Mouse (Mus musculus) forebrain, embryonic 13.5 days (tissue): Measurements from ENCODE around the gene Bpifb9b. TPM values are rescaled to one million over a fixed set of nuclear protein-coding genes. Genes with fewer than 3 reads are reported as not detected.
"Not testable (repeated sequence)": the region's sequence is repeated elsewhere in the genome, so short reads cannot be mapped to it uniquely, and the experiment has no call there.

Experiments
- ATAC-seq: fragments of 200-750 bp; cut with Nextera tagmentation; 2 replicates; pipeline ENCODE4 v1.8.0; 2017
- H3K27ac ChIP-seq: fragments of 300-500 bp; sonication (generic); 2 replicates; pipeline ENCODE4 v1.5.1; 2015; ENCODE audit warnings: inconsistent platforms, mild to moderate bottlenecking, moderate library complexity
- H3K27me3 ChIP-seq: fragments of 300-500 bp; sonication (generic); 2 replicates; pipeline ENCODE4 v1.6.1; 2015; ENCODE audit warnings: mild to moderate bottlenecking, inconsistent platforms
- H3K36me3 ChIP-seq: fragments of 300-500 bp; sonication (generic); 2 replicates; pipeline ENCODE4 v1.6.1; 2015; ENCODE audit warnings: mild to moderate bottlenecking, inconsistent platforms; ENCODE audit not compliant: poor library complexity, severe bottlenecking
- H3K4me1 ChIP-seq: fragments of 300-500 bp; sonication (generic); 2 replicates; pipeline ENCODE4 v1.6.1; 2015; ENCODE audit warnings: inconsistent platforms
- H3K4me2 ChIP-seq: fragments of 300-500 bp; sonication (generic); 2 replicates; pipeline ENCODE4 v1.6.1; 2015; ENCODE audit warnings: inconsistent platforms, mild to moderate bottlenecking, moderate library complexity
- H3K4me3 ChIP-seq: fragments of 300-500 bp; sonication (generic); 2 replicates; pipeline ENCODE4 v1.5.1; 2015; ENCODE audit warnings: mild to moderate bottlenecking, inconsistent platforms
- H3K9ac ChIP-seq: fragments of 300-500 bp; sonication (generic); 2 replicates; pipeline ENCODE4 v1.6.1; 2015; ENCODE audit warnings: mild to moderate bottlenecking, inconsistent platforms
- H3K9me3 ChIP-seq: fragments of 300-500 bp; sonication (generic); replicated peaks from 2 replicates; pipeline ENCODE4 v1.6.1; 2016; ENCODE audit warnings: inconsistent platforms
- WGBS: fragments of 180-500 bp; shearing (Covaris S2); methylation state at CpG from one replicate; pipeline ENCODE4 v1.1.7; 2015; 5-methylcytosine and 5-hydroxymethylcytosine counted together
- polyA plus RNA-seq: library from polyadenylated mRNA; unstranded; fragments of >200 nt; fragmentation: Nextera tagmentation; extraction: Ambion mirVana; gene quantifications from 2 replicates; pipeline ENCODE4 v1.2.1, GENCODE M21; 2015

Bpifb9b gene
- not detected in 2 replicates for polyA plus RNA-seq

DNA sequence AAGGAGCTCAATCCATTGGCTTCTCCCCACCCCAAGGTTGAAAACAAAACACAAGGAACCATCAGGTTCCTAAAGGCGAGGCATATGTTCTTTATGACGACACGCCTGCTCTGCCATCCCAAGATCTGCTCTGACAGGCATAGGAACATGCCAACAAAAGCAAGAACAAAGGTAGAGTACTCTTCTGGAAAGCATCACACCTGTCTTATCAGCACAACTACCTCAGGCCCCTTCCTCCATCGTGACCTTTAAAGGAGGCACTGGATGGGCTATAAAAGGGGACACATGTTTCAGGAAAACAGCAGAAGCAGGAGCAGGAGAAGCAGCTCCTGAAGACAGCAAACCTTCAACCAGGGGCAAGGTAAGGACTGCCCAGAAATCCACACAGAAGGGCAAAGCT, at the start of gene Bpifb9b:
Gene Bpifb9b (plus strand): TSS at position 301 of the 400 bp plus-strand sequence.
- H3K4me1 ChIP-seq, H3K4me3 ChIP-seq, H3K36me3 ChIP-seq, ATAC-seq, H3K4me2 ChIP-seq, H3K27ac ChIP-seq, H3K9ac ChIP-seq, H3K27me3 ChIP-seq, H3K9me3 ChIP-seq: not testable (repeated sequence)
- 77% methylated on average over 4 of the region's 4 CpGs for WGBS

DNA sequence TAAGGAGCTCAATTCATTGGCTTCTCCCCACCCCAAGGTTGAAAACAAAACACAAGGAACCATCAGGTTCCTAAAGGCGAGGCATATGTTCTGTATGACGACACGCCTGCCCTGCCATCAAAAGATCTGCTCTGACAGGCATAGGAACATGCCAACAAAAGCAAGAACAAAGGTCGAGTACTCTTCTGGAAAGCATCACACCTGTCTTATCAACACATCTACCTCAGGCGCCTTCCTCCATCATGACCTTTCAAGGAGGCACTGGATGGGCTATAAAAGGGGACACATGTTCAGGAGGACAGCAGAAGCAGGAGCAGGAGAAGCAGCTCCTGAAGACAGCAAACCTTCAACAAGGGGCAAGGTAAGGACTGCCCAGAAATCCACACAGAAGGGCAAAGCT, 49.5 kb upstream of the Bpifb9b start, which contains the start of gene Bpifb9a:
Gene Bpifb9a (plus strand): TSS at position 301 of the 400 bp plus-strand sequence.
- H3K9ac ChIP-seq, H3K36me3 ChIP-seq, H3K4me2 ChIP-seq, H3K27me3 ChIP-seq, H3K27ac ChIP-seq, H3K4me1 ChIP-seq, H3K9me3 ChIP-seq, H3K4me3 ChIP-seq, ATAC-seq: not testable (repeated sequence)
- WGBS, result 85% methylated on average over 5 of the region's 5 CpGs

DNA sequence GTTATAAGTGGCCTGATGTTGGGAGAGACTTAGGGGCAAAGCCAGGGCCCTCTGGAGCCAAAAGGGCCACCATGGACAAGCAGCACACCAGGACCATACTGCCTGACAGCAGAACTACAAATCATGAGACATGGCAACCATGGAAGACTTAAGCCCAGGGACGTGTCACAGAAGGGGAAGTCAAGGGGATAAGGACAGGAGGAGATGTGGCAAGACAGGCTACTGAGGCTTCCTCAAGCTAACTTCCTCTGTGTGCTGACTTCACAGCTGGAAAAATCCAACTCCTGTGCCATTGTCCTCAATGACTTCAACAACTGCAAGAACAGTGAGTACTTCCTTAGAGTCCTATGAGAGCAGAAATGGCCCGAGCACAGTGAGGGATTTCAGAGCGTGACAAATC, 42.6 kb upstream of the Bpifb9b start:
- H3K4me1 ChIP-seq, H3K36me3 ChIP-seq, H3K27me3 ChIP-seq, ATAC-seq, H3K9me3 ChIP-seq, H3K9ac ChIP-seq, H3K4me2 ChIP-seq, H3K4me3 ChIP-seq, H3K27ac ChIP-seq: not testable (repeated sequence)
- 90% methylated on average over 3 of the region's 3 CpGs for WGBS

DNA sequence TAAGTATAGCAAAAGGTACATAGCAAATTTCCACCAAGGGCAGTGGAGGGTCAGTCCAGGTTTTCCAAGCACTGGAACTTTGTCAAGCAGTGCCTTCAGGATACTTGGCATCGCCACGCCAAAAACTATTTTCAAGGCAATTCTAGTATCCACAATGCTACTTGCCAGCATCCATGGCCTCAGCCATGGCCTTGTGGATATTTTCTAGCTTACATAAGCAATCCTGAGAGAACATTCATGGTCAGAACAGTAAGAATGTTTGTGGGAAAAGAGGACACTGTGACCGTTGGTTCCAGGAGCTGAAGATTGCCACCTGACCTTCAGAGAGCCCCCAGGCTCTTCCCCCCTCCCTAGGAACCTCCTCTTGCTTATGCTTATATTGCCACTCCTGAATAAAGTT, 15.2 kb upstream of the Bpifb9b start:
- WGBS, result 86% methylated on average over 3 of the region's 3 CpGs
- H3K9me3 ChIP-seq, H3K27me3 ChIP-seq, H3K9ac ChIP-seq, H3K36me3 ChIP-seq, H3K4me3 ChIP-seq, ATAC-seq, H3K4me1 ChIP-seq, H3K4me2 ChIP-seq, H3K27ac ChIP-seq: not testable (repeated sequence)

DNA sequence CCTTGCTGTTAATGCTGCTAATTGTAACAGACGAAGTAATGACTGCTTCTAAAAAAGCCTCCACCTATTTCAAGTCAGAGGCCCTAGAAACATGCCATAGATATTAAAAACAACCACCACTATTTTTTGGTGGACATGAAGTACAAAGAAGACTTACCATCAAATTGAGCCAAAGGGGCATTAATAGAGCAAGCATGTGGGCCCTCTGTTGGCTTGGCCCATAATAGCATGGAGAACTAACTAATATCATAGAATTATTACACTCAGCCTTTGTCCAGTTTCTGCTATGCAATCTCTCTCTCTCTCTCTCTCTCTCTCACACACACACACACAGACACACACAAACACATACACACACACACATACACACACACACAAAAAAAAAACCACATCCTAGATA, 14.2 kb upstream of the Bpifb9b start:
- no peaks in the 10 kb centered on the region for H3K27me3 ChIP-seq
- no peaks in the 10 kb centered on the region for H3K9me3 ChIP-seq
- no peaks in the 10 kb centered on the region for H3K4me1 ChIP-seq
- no peak overlapping the region for H3K4me2 ChIP-seq
- H3K36me3 ChIP-seq, result no peaks in the 10 kb centered on the region
- WGBS, result 93% methylated on average over 1 of the region's 1 CpGs
- H3K9ac ChIP-seq, result no peak overlapping the region
- no peak overlapping the region for H3K4me3 ChIP-seq
- no peak overlapping the region for H3K27ac ChIP-seq
- no peak for ATAC-seq

DNA sequence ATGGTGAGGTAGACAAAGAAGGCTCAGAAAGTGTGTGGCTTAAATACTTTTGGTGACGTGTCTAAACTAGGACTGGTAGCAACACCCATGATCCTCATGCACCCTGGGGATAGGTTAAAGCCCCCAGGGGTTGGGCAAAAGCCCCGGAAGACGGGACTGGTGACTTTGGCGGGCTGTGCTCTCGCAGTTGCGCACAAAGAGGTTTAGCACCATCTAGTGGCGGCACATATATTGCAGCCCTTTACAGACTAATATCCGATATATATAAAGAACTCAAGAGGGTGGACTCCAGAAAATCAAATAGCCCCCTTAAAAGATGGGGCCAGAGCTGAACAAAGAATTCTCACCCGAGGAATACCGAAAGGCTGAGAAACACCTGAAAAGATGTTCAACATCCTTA, 12.3 kb upstream of the Bpifb9b start:
- not testable (repeated sequence) for H3K4me3 ChIP-seq, H3K36me3 ChIP-seq, H3K9me3 ChIP-seq, H3K9ac ChIP-seq, ATAC-seq, H3K4me1 ChIP-seq, H3K27ac ChIP-seq, H3K27me3 ChIP-seq
- WGBS, result 3% methylated on average over 10 of the region's 10 CpGs
- peak overlapping the region; percentile 22; the same call in 1 of the 2 replicates for H3K4me2 ChIP-seq

DNA sequence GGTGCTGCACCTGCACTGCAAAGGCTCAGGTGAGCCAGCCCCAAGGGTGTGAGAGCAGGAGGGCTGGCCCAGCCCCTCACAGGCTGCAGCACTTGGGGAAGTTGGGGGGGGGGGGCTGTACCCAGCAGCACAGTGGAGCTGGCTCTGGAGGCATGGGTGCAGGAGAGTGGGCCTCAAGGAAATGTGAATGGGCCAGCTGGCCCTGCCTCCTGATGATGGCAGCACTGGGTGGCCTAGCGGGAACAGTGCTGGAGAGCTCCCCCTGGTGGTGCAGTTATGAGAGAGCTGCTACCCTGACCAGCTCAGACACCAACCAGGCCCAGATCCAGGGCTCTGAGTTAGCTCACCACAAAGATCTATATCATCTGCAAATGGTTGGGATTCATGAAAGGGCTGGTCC, 6.5 kb upstream of the Bpifb9b start:
- Histone ChIP-seq H3K27me3 (no peaks in the 10 kb centered on the region), H3K4me3 (no peak overlapping the region), H3K4me1 (no peaks in the 10 kb centered on the region), H3K4me2 (no peak overlapping the region), H3K9me3 (no peaks in the 10 kb centered on the region), H3K27ac (no peak overlapping the region), H3K36me3 (no peaks in the 10 kb centered on the region), H3K9ac (no peak overlapping the region)
- 0% methylated on average over 1 of the region's 1 CpGs for WGBS
- peak; percentile 59; the same call in 1 of the 2 replicates for ATAC-seq

DNA sequence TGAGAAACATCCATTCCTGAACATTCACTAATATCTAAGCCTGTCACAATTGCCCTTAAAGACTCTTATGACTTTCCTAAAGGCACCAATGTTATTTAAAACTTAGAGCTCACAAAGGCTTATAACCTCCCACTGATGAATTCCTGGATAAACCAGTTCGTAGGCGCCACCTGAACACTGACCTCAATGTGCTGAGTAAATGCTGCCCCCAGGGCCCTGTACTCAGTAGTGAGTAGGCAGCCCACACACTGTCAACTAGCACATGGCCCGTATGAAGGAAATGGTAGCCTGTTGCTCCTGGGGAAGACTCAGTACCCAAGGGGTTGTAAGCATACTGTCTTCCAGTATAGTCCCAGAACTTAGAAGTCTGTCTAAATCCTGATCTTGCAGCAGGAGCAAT, 5.3 kb upstream of the Bpifb9b start:
- Histone ChIP-seq H3K27ac (no peak overlapping the region), H3K4me3 (no peak overlapping the region), H3K9ac (no peak overlapping the region), H3K27me3 (no peaks in the 10 kb centered on the region), H3K9me3 (no peaks in the 10 kb centered on the region), H3K36me3 (no peaks in the 10 kb centered on the region), H3K4me2 (no peak overlapping the region), H3K4me1 (no peaks in the 10 kb centered on the region)
- no peak for ATAC-seq
- WGBS, result 90% methylated on average over 3 of the region's 3 CpGs

DNA sequence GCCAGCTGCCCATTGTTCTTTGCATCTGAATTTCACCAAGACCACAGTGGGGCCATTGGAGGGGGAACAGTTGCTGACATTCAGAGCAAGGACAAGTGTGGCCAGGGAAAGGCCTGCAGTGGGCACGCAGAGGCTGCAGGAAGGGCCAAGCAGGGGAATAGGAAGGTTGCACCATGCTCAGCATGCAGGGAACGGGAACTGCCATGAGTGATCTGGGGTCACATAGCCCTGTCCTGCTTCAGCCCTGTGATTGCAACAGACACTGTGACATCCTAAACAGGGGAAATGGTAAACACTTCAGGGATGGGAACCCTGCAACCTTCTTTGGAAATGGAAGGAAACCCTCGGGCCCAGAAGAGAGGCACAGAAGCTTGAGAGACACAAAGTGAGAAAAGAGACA, 2.4 kb upstream of the Bpifb9b start:
- not testable (repeated sequence) for H3K9me3 ChIP-seq, H3K4me2 ChIP-seq, H3K27ac ChIP-seq, H3K27me3 ChIP-seq, ATAC-seq, H3K9ac ChIP-seq, H3K36me3 ChIP-seq, H3K4me3 ChIP-seq, H3K4me1 ChIP-seq
- 87% methylated on average over 1 of the region's 3 CpGs for WGBS

DNA sequence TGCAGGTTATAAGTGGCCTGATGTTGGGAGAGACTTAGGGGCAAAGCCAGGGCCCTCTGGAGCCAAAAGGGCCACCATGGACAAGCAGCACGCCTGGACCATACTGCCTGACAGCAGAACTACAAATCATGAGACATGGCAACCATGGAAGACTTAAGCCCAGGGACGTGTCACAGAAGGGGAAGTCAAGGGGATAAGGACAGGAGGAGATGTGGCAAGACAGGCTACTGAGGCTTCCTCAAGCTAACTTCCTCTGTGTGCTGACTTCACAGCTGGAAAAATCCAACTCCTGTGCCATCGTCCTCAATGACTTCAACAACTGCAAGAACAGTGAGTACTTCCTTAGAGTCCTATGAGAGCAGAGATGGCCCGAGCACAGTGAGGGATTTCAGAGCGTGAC, 6.7 kb downstream of the Bpifb9b start:
- H3K36me3 ChIP-seq, result not testable (repeated sequence)

DNA sequence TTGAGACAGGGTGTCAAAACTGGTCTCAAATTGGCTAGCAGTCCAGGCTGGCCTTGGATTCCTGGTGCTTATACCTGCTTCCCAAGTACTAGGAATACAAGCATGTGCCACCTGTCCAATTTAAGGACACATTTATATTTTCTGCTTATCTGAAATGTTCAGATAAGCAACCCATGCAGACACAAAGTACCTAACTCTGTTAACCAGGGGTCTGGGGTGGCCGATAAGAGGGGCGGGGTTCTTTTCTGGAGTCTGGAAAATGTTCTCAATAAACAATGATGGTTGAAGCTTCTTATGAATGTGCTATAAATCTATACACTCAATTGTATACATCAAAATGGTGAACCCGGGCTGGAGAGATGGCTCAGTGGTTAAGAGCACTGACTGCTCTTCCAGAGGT, 19.8 kb downstream of the Bpifb9b start:
- no peaks in the 10 kb centered on the region for H3K36me3 ChIP-seq
- H3K4me2 ChIP-seq, result no peak overlapping the region
- H3K4me1 ChIP-seq, result no peaks in the 10 kb centered on the region
- no peaks in the 10 kb centered on the region for H3K27me3 ChIP-seq
- H3K9me3 ChIP-seq, result no peaks in the 10 kb centered on the region
- no peak overlapping the region for H3K9ac ChIP-seq
- WGBS, result 88% methylated on average over 3 of the region's 3 CpGs
- no peak overlapping the region for H3K27ac ChIP-seq
- no peak overlapping the region for H3K4me3 ChIP-seq
- ATAC-seq, result no peak

More for the DNA sequence above, 6.7 kb downstream of the Bpifb9b start:
- H3K4me2 ChIP-seq, H3K27ac ChIP-seq, H3K9me3 ChIP-seq, ATAC-seq, H3K4me1 ChIP-seq, H3K27me3 ChIP-seq, H3K4me3 ChIP-seq, H3K9ac ChIP-seq: not testable (repeated sequence)
- WGBS, result 84% methylated on average over 5 of the region's 5 CpGs

DNA sequence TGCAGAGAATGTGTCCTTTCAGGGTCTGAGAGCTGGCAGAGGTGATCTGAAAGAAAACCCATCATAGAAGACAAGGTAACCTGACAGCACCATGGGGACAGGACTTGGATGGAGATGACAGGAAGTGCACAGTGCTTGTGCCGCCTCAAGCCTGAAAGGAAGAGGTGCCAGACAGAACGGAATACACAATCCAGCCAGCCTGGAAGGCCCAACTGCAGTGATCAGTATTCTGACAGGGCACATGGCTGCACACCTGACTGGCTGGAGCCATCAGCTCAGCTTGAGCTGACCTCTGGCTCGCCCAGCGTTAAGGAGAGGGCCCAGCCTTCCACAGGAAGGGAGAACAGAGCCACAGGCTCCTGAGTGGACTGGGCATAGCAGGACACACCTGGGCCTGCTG, 28.5 kb downstream of the Bpifb9b start:
- Histone ChIP-seq H3K4me2 (no peak overlapping the region), H3K27me3 (no peaks in the 10 kb centered on the region), H3K36me3 (0 out of 2 replicates have a peak, but pooled peaks cover 6% of the 10 kb centered on the region), H3K4me3 (no peak overlapping the region), H3K27ac (no peak overlapping the region), H3K4me1 (no peaks in the 10 kb centered on the region), H3K9ac (no peak overlapping the region), H3K9me3 (no peaks in the 10 kb centered on the region; the same call in 1 of the 2 replicates)
- ATAC-seq, result no peak
- 83% methylated on average over 4 of the region's 4 CpGs for WGBS

DNA sequence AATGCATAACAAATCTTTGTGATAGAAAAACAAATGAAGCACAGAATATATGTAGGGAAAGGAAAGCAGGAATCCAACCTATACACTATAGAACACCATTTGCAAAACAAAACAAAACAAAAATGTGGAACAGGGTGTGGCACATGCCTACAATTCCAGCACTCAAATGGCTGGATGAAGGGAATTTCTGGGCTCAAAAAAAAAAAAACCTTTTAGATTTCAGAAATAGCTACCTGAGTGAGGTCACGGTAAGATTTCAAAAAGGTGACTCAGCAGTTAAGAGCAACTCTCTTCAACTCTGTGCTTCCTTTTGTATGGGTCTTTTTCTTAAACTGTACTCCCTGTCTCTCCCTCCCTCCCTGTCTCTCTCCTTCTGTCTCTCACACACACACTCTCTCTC, 31.1 kb downstream of the Bpifb9b start:
- no peak overlapping the region for H3K9ac ChIP-seq
- WGBS, result 91% methylated on average over 1 of the region's 1 CpGs
- H3K4me3 ChIP-seq, result no peak overlapping the region

More for the DNA sequence above, 31.1 kb downstream of the Bpifb9b start:
- no peaks in the 10 kb centered on the region; the same call in 1 of the 2 replicates for H3K9me3 ChIP-seq
- no peak for ATAC-seq
- no peaks in the 10 kb centered on the region for H3K4me1 ChIP-seq
- H3K27me3 ChIP-seq, result no peaks in the 10 kb centered on the region
- no peak overlapping the region for H3K4me2 ChIP-seq
- H3K36me3 ChIP-seq, result peaks cover 26% of the 10 kb centered on the region
- H3K27ac ChIP-seq, result no peak overlapping the region
